Mouse (Mus musculus) lung, embryonic 14.5 days (tissue): ENCODE data around the gene Pde1a. TPM values are rescaled to one million over a fixed set of nuclear protein-coding genes. Genes with fewer than 3 reads are reported as not detected.

Source experiments
- ATAC-seq: fragments of 200-750 bp; cut with Nextera tagmentation; 2 replicates; pipeline ENCODE4 v1.8.0; 2017; ENCODE audit warnings: mild to moderate bottlenecking, moderate TSS enrichment, moderate library complexity; ENCODE audit not compliant: insufficient read depth
- DNase-seq: peaks from one replicate; pipeline ENCODE4 v3.0.0-alpha.2; 2015
- H3K27ac ChIP-seq: fragments of 300-500 bp; sonication (generic); 2 replicates; pipeline ENCODE4 v1.5.1; 2014; ENCODE audit warnings: low read depth, mild to moderate bottlenecking, moderate library complexity
- H3K27me3 ChIP-seq: fragments of 300-500 bp; sonication (generic); 2 replicates; pipeline ENCODE4 v1.6.1; 2014; ENCODE audit warnings: low read length, control low read depth; ENCODE audit not compliant: insufficient read depth
- H3K36me3 ChIP-seq: fragments of 300-500 bp; sonication (generic); 2 replicates; pipeline ENCODE4 v1.6.1; 2014; ENCODE audit warnings: control low read depth; ENCODE audit not compliant: insufficient read depth
- H3K4me1 ChIP-seq: fragments of 300-500 bp; sonication (generic); 2 replicates; pipeline ENCODE4 v1.6.1; 2014; ENCODE audit warnings: antibody characterized with exemption, control low read depth; ENCODE audit not compliant: insufficient read depth
- H3K4me2 ChIP-seq: fragments of 300-500 bp; sonication (generic); 2 replicates; pipeline ENCODE4 v1.6.1; 2014; ENCODE audit warnings: mild to moderate bottlenecking
- H3K4me3 ChIP-seq: fragments of 300-500 bp; sonication (generic); 2 replicates; pipeline ENCODE4 v1.5.1; 2014; ENCODE audit warnings: low read depth, low read length
- H3K9ac ChIP-seq: fragments of 300-500 bp; sonication (generic); 2 replicates; pipeline ENCODE4 v1.6.1; 2014
- H3K9me3 ChIP-seq: fragments of 300-500 bp; sonication (generic); 2 replicates; pipeline ENCODE4 v1.6.1; 2016; ENCODE audit warnings: low read depth, low read length, control low read depth
- CTCF ChIP-seq: IDR thresholded peaks from 2 replicates; pipeline ENCODE4 v1.5.1; 2016; ENCODE audit warnings: antibody characterized with exemption, low read depth
- WGBS: fragments of 180-500 bp; shearing (Covaris S2); extraction: QIAGEN DNeasy Blood & Tissue Kit; methylation state at CpG from one replicate; pipeline ENCODE4 v1.1.7; 2014; 5-methylcytosine and 5-hydroxymethylcytosine counted together
- polyA plus RNA-seq: library from polyadenylated mRNA; unstranded; fragments of >200 nt; fragmentation: Nextera tagmentation; extraction: Ambion mirVana; gene quantifications from 2 replicates; pipeline ENCODE4 v1.2.1, GENCODE M21; 2014

Pde1a gene
- polyA plus RNA-seq, 1 experiment from 2014 or later = 21.3 TPM

DNA sequence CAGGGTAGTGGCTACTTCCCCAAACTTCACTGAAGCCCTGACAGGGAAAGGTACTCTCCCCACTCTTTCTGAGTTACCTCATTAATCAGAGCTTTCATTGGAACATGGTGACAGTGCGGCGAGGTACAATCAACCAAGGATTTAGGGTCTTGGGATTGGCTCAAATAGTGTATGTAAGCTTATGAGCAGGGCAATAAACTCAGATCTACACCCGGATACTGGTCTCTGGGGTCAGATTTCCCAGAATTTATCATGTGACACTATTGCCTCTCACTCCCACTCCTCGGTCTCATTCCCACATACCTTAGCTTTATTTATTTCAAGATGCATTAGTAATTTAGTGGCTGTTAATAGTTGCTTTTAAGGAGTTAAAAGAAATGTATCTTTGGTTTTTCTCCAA lies 303.4 kb downstream of the Pde1a start:
- H3K36me3 ChIP-seq = no peaks in the 10 kb centered on the region
- DNase-seq (no peak), ATAC-seq (no peak)
- H3K4me3 ChIP-seq = no peak overlapping the region
- no peaks in the 10 kb centered on the region for H3K9me3 ChIP-seq
- H3K4me1 ChIP-seq = no peaks in the 10 kb centered on the region
- H3K27ac ChIP-seq = no peak overlapping the region
- H3K9ac ChIP-seq = no peak overlapping the region
- no peak overlapping the region for H3K4me2 ChIP-seq
- WGBS = 55% methylated on average over 4 of the region's 4 CpGs
- H3K27me3 ChIP-seq = no peaks in the 10 kb centered on the region
- TF ChIP-seq CTCF = no peak

GRCm38 (mm10) chr2:79819543-79819942 lies 309.7 kb downstream of the Pde1a start:
- no peak for TF ChIP-seq CTCF
- Histone ChIP-seq H3K4me2 (no peak overlapping the region), H3K36me3 (no peaks in the 10 kb centered on the region), H3K9me3 (no peaks in the 10 kb centered on the region), H3K4me1 (no peaks in the 10 kb centered on the region), H3K27ac (no peak overlapping the region), H3K9ac (no peak overlapping the region), H3K27me3 (no peaks in the 10 kb centered on the region), H3K4me3 (no peak overlapping the region)
- 77% methylated on average over 3 of the region's 3 CpGs for WGBS
- ATAC-seq (no peak), DNase-seq (no peak)

DNA sequence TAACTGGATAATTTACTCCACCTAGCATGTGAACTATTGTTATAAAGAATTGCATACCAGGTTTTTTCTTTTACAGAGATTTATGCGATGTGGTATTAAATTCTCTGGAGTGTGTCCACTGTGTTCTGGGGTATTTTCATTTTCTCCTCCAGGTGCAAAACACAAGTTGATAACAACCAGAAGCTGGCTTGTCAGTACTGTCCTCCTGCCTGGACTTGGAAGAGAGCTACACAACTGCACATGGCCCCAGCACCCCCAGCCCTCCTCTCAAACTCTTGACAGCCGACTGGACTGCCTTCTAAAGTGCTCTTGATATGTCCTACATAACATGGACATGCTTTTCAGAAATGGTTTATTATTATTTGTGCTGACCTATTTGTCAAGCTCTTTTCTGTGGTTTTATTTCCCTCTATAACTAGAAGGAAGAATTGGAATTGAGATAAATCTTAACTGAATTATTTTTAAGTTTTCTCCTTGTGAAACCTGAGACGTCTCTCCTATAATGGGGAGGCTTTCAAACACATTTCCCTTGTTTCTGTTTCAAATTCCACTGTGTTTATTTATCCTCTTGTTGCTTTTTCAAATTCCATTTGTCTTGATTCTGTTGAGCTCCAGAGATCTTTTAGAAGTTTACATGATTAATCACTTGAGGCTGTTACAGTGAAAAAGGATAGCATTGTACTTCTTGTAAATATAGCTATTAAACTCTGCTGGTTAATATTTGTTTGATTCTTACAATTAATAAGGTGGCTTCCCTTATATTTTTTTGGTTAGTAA lies 313.4 kb downstream of the Pde1a start:
- Histone ChIP-seq H3K4me1 (no peaks in the 10 kb centered on the region), H3K9ac (no peak overlapping the region), H3K4me2 (no peak overlapping the region), H3K27ac (0 out of 2 replicates have a peak overlapping the region, but pooled peaks have one; percentile 32), H3K36me3 (no peaks in the 10 kb centered on the region), H3K9me3 (no peaks in the 10 kb centered on the region), H3K27me3 (no peaks in the 10 kb centered on the region), H3K4me3 (no peak overlapping the region)
- WGBS = 33% methylated on average over 3 of the region's 3 CpGs
- ATAC-seq (no peak), DNase-seq (peak; percentile 14)
- no peak for TF ChIP-seq CTCF

GRCm38 (mm10) chr2:79798627-79799026 lies 330.6 kb downstream of the Pde1a start:
- DNase-seq = no peak
- no peaks in the 10 kb centered on the region for H3K27me3 ChIP-seq

DNA sequence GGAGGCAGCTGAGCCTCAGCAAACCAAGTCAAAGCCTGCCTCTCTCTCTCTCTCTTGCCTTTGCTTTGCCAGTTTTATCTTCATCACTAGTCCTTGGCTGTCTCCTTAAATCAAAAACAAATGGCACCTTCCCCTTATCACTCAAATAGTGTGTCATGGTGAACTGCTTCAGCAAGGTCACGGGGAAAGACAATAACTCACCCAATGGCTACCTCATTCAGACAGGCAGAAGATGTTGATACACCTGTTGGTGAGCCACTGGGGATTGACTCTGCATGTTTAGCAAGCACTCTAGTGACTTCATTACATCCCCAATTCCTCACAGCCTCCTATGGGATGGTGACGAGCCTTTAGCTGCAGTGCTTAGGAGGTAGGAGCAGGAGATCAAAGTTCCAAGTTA lies 331.8 kb downstream of the Pde1a start:
- DNase-seq (no peak), ATAC-seq (no peak)
- H3K4me2 ChIP-seq = no peak overlapping the region
- no peak for TF ChIP-seq CTCF
- WGBS = 49% methylated on average over 2 of the region's 2 CpGs
- no peaks in the 10 kb centered on the region for H3K4me1 ChIP-seq
- no peak overlapping the region for H3K4me3 ChIP-seq
- H3K9me3 ChIP-seq = no peaks in the 10 kb centered on the region
- no peak overlapping the region for H3K27ac ChIP-seq
- H3K27me3 ChIP-seq = no peaks in the 10 kb centered on the region
- H3K9ac ChIP-seq = no peak overlapping the region
- H3K36me3 ChIP-seq = no peaks in the 10 kb centered on the region

More at GRCm38 (mm10) chr2:79798627-79799026, 330.6 kb downstream of the Pde1a start:
- H3K36me3 ChIP-seq = no peaks in the 10 kb centered on the region
- no peak overlapping the region for H3K4me3 ChIP-seq
- whole genome bisulfite sequencing = 38% methylated on average over 7 of the region's 7 CpGs
- no peak for TF ChIP-seq CTCF
- no peak overlapping the region for H3K4me2 ChIP-seq
- H3K9me3 ChIP-seq = no peaks in the 10 kb centered on the region
- H3K27ac ChIP-seq = no peak overlapping the region
- H3K4me1 ChIP-seq = no peaks in the 10 kb centered on the region
- ATAC-seq = no peak
- H3K9ac ChIP-seq = no peak overlapping the region

DNA sequence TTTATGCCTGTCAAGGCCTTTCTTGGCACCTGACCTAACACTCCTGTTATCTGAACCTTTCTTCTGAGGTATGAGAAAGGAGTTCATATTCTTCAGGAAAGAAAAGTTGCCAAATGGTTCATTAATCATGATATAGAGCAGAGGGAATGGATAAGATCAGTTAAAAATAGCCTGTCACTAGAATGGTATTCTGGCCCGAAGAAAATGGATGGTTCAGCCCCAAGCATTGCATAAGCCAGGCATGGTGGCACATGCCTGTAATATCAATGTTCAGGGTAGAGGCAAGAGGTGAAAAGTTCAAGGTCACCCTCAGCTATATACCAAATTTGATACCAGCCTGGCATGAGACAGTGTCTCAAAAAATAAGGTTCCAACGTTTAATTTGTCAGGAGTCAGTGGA lies 336.1 kb downstream of the Pde1a start:
- H3K9me3 ChIP-seq = no peaks in the 10 kb centered on the region
- no peaks in the 10 kb centered on the region for H3K4me1 ChIP-seq
- WGBS = 29% methylated on average over 2 of the region's 2 CpGs
- no peaks in the 10 kb centered on the region for H3K36me3 ChIP-seq
- no peak for TF ChIP-seq CTCF
- ATAC-seq = no peak
- no peak overlapping the region for H3K4me3 ChIP-seq
- no peak overlapping the region for H3K9ac ChIP-seq
- no peaks in the 10 kb centered on the region for H3K27me3 ChIP-seq
- no peak overlapping the region for H3K27ac ChIP-seq
- H3K4me2 ChIP-seq = no peak overlapping the region
- DNase-seq = no peak

DNA sequence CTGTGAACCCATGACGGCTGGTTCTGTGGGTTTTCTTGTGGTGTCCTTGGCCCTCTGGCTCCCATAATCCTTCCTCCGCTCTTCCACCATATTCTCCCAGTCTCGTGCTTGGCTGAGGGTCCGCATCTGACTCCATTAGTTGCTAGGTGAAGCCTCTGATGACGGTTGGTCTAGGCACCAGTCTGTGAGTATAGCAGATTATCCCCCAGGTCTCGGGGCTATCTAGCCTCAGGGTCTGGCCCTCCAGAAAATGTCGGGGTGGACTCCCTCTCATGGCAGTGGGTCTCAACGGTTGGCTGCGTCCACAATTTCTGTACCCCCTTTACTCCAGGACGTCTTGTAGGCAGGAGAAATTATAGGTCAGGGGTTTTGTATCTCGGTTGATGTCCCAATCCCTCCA lies 342.8 kb downstream of the Pde1a start:
- H3K27me3 ChIP-seq = no peaks in the 10 kb centered on the region
- no peak for ATAC-seq
- H3K4me1 ChIP-seq = 0 out of 2 replicates have a peak, but pooled peaks cover 3% of the 10 kb centered on the region
- H3K9me3 ChIP-seq = no peaks in the 10 kb centered on the region
- no peaks in the 10 kb centered on the region for H3K36me3 ChIP-seq
- H3K4me3 ChIP-seq = no peak overlapping the region
- H3K4me2 ChIP-seq = no peak overlapping the region
- DNase-seq = no peak
- no peak for TF ChIP-seq CTCF
- 81% methylated on average over 11 of the region's 11 CpGs for WGBS
- peak overlapping the region; percentile 79; the same call in 1 of the 2 replicates for H3K27ac ChIP-seq
- H3K9ac ChIP-seq = no peak overlapping the region
